Mouse (Mus musculus) hindbrain, embryonic 12.5 days (tissue): ENCODE data around the gene Sik3. TPM values are rescaled to one million over a fixed set of nuclear protein-coding genes. Genes with fewer than 3 reads are reported as not detected.
"Not testable (repeated sequence)": the region's sequence is repeated elsewhere in the genome, so short reads cannot be mapped to it uniquely, and the experiment has no call there.

Experiments
- ATAC-seq: fragments of 200-750 bp; cut with Nextera tagmentation; 2 replicates; pipeline ENCODE4 v1.8.0; 2017; ENCODE audit warnings: moderate TSS enrichment; ENCODE audit not compliant: low FRiP score
- H3K27ac ChIP-seq: fragments of 300-500 bp; sonication (generic); 2 replicates; pipeline ENCODE4 v1.5.1; 2016; ENCODE audit warnings: mild to moderate bottlenecking
- H3K27me3 ChIP-seq: fragments of 300-500 bp; sonication (generic); 2 replicates; pipeline ENCODE4 v1.6.1; 2016; ENCODE audit warnings: mild to moderate bottlenecking
- H3K36me3 ChIP-seq: fragments of 300-500 bp; sonication (generic); 2 replicates; pipeline ENCODE4 v1.6.1; 2016; ENCODE audit warnings: mild to moderate bottlenecking
- H3K4me1 ChIP-seq: fragments of 300-500 bp; sonication (generic); 2 replicates; pipeline ENCODE4 v1.6.1; 2016
- H3K4me2 ChIP-seq: fragments of 300-500 bp; sonication (generic); replicated peaks from 2 replicates; pipeline ENCODE4 v1.6.1; 2016; ENCODE audit warnings: mild to moderate bottlenecking
- H3K4me3 ChIP-seq: fragments of 300-500 bp; sonication (generic); 2 replicates; pipeline ENCODE4 v1.5.1; 2016; ENCODE audit warnings: mild to moderate bottlenecking
- H3K9ac ChIP-seq: fragments of 300-500 bp; sonication (generic); 2 replicates; pipeline ENCODE4 v1.6.1; 2016; ENCODE audit warnings: mild to moderate bottlenecking, moderate library complexity
- H3K9me3 ChIP-seq: fragments of 300-500 bp; sonication (generic); replicated peaks from 2 replicates; pipeline ENCODE4 v1.6.1; 2016; ENCODE audit warnings: mild to moderate bottlenecking
- WGBS: fragments of 180-500 bp; shearing (Covaris S2); methylation state at CpG from one replicate; pipeline ENCODE4 v1.1.7; 2016; 5-methylcytosine and 5-hydroxymethylcytosine counted together
- polyA plus RNA-seq: library from polyadenylated mRNA; unstranded; fragments of >200 nt; fragmentation: Nextera tagmentation; extraction: Ambion mirVana; gene quantifications from 2 replicates; pipeline ENCODE4 v1.2.1, GENCODE M21; 2016

The Sik3 gene
- polyA plus RNA-seq, 1 experiment from 2014 or later, result 13.9 TPM

- 63% methylated on average over 7 of the region's 7 CpGs for WGBS
- no peak overlapping the region for H3K4me3 ChIP-seq
- H3K9me3 ChIP-seq, result no peaks in the 10 kb centered on the region
- H3K4me1 ChIP-seq, result peaks cover 14% of the 10 kb centered on the region
- H3K27me3 ChIP-seq, result no peaks in the 10 kb centered on the region
- H3K36me3 ChIP-seq, result no peaks in the 10 kb centered on the region
- no peak overlapping the region for H3K27ac ChIP-seq
- H3K9ac ChIP-seq, result no peak overlapping the region
- no peak for ATAC-seq
- no peak overlapping the region for H3K4me2 ChIP-seq
Measured at GRCm38 (mm10) chr9:46067691-46068090, 55.1 kb downstream of the Sik3 start.

DNA sequence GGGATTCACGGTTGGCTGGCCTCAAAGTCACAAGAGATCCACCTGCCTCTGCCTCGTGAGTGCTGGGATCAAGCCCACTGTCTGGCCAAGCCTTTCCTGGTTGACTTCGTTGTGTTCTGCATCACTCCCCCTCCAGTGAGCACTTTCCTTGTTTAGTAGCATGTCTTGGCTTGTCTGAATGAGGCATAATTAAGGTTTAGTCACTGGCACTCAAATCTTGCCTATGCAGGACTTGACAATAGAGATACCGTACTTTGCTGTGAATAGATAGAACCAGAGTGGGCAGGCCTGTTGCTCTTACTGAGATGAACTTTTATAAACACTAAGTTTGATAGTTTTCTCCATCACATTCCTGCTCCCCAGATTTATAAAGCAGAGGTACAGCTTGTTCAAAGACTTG lies 56.4 kb downstream of the Sik3 start:
- no peaks in the 10 kb centered on the region for H3K36me3 ChIP-seq
- WGBS, result 81% methylated on average over 4 of the region's 4 CpGs

DNA sequence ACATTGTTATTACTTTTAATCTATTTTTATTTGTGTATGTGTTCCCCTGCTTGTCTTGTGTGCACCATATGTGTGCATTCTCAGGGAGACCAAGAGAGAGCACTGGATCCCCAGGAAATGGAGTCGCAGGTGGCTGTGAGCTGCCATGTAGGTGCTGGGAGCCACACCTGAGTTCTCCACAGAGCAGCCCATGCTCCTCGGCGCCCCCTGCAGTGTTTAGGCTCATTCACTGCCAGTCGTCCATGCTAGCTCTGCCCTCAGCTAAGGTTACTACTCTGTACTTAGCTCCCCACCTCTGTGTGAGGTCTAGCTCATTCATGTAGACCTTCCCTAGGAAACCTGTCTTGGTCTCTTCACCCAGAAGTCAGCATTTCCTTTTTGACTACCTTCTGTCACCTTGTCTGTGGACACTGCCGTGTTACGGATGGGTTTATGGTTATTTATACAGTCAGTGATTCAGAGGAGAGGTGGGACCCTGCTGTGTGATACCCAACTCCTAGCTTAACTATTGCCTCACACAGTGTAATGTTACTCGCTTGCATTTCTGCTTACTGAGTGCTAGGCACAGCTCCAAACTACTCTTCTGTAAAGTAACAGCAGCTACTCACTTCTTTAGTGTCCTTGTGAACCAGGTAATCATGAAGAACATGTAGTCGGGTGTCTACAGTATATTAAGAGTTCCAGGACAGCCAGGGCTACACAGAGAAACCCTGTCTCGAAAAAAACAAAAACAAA lies 59.6 kb downstream of the Sik3 start:
- Histone ChIP-seq H3K27ac (no peak overlapping the region), H3K4me2 (no peak overlapping the region), H3K9ac (no peak overlapping the region), H3K4me1 (peaks cover 9% of the 10 kb centered on the region), H3K36me3 (no peaks in the 10 kb centered on the region), H3K9me3 (no peaks in the 10 kb centered on the region), H3K27me3 (no peaks in the 10 kb centered on the region), H3K4me3 (no peak overlapping the region)
- WGBS, result 70% methylated on average over 9 of the region's 9 CpGs
- no peak for ATAC-seq

More for the DNA sequence above, 56.4 kb downstream of the Sik3 start:
- H3K27me3 ChIP-seq, result no peaks in the 10 kb centered on the region
- H3K4me2 ChIP-seq, result no peak overlapping the region
- no peak for ATAC-seq
- no peak overlapping the region for H3K27ac ChIP-seq
- no peak overlapping the region for H3K4me3 ChIP-seq
- H3K9ac ChIP-seq, result no peak overlapping the region
- peaks cover 14% of the 10 kb centered on the region for H3K4me1 ChIP-seq
- H3K9me3 ChIP-seq, result no peaks in the 10 kb centered on the region

DNA sequence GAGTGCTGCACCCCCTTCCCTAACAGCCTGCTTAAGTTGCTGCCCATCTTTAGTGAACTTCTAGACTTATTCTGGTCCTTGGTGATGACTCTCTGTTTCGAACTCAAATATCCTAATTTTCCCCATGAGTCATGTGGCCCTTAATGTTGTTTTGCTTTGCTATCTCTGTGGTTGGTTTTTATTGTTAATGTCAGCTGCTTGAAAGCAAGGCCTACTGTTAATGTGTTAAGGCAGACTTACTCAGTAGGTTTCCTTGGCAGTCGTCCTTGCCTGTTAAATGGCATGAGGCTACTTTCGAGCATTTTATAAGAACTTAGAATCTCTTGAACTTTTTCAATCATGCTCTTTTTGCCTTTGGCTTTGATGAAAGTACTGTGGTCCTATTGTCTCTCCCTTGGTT lies 60.8 kb downstream of the Sik3 start:
- Histone ChIP-seq H3K27ac (no peak overlapping the region), H3K9ac (no peak overlapping the region), H3K36me3 (no peaks in the 10 kb centered on the region), H3K4me3 (no peak overlapping the region), H3K9me3 (no peaks in the 10 kb centered on the region), H3K4me1 (0 out of 2 replicates have a peak, but pooled peaks cover 3% of the 10 kb centered on the region), H3K4me2 (no peak overlapping the region), H3K27me3 (no peaks in the 10 kb centered on the region)
- WGBS, result 88% methylated on average over 3 of the region's 3 CpGs
- ATAC-seq, result no peak

DNA sequence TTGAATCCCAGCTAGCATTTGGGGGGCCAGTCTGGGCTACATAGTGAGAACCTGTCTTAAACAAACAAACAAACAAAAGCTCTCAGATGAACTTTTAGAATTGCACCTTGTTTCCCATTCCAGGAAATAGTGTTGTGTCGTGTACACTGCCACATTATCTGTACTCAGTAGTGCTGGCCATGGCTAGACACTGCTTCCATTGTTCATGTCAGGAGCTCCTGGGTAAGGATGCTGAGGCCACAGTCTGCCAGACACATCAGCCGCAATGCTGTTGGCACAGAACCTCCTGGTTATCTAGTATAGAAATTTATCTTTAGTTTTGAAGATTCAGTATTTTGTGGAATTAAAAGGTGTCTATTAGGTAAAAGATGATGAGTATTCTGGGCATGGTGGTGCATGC lies 63.0 kb downstream of the Sik3 start:
- Histone ChIP-seq H3K36me3 (no peaks in the 10 kb centered on the region), H3K4me3 (no peak overlapping the region), H3K9ac (no peak overlapping the region), H3K4me1 (0 out of 2 replicates have a peak, but pooled peaks cover 2% of the 10 kb centered on the region), H3K9me3 (no peaks in the 10 kb centered on the region), H3K27ac (no peak overlapping the region), H3K4me2 (no peak overlapping the region), H3K27me3 (no peaks in the 10 kb centered on the region)
- ATAC-seq, result no peak
- 71% methylated on average over 2 of the region's 2 CpGs for WGBS

DNA sequence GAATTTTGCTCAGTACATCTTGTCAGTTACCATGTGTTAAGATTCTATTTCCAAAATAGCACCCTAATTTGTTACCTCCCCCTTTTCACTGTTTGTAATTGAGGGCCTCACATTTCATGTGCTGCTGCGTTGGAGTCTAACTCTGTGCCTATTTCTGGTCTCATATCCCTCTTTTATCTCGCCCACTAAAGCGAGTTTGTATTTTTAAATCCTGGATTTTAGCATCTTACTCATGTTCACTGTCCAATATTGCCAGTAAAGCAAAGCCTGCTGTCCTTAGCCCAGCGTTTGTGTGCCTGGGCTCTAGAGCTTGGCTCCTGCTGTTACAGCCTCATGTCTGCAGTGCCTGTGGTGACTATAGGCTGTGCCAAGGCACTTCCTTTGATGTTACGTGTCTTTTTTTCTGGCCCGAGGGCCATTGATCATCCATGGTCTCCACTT lies 69.8 kb downstream of the Sik3 start:
- H3K9ac ChIP-seq, result no peak overlapping the region
- peaks cover 18% of the 10 kb centered on the region for H3K4me1 ChIP-seq
- ATAC-seq, result no peak
- H3K27ac ChIP-seq, result no peak overlapping the region
- H3K4me2 ChIP-seq, result no peak overlapping the region
- 75% methylated on average over 6 of the region's 6 CpGs for WGBS
- H3K9me3 ChIP-seq, result no peaks in the 10 kb centered on the region
- no peaks in the 10 kb centered on the region for H3K36me3 ChIP-seq
- no peaks in the 10 kb centered on the region for H3K27me3 ChIP-seq
- H3K4me3 ChIP-seq, result no peak overlapping the region

DNA sequence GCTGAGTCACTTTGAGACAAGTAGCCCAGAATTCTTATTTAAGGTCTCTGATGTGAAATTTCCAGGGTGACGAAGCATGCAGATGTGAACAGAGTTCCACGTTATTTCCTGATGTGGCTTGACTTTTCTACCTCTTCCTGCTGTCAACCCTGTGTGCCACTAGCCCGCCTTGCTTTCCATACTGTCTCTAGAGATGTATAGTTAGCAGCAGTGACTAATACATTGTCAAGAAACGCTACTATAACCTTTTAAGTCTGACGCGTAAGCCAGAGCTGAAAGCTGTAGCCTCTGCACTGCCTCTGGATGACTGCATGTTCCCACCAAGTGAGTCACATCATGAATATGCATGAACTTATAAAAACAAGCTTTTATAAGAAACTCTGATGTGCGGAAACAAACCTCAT lies 70.9 kb downstream of the Sik3 start:
- Histone ChIP-seq H3K4me3 (no peak overlapping the region), H3K4me2 (no peak overlapping the region), H3K27me3 (no peaks in the 10 kb centered on the region), H3K27ac (no peak overlapping the region), H3K9me3 (no peaks in the 10 kb centered on the region), H3K4me1 (peaks cover 21% of the 10 kb centered on the region), H3K36me3 (no peaks in the 10 kb centered on the region), H3K9ac (no peak overlapping the region)
- ATAC-seq, result no peak
- WGBS, result 77% methylated on average over 7 of the region's 7 CpGs

DNA sequence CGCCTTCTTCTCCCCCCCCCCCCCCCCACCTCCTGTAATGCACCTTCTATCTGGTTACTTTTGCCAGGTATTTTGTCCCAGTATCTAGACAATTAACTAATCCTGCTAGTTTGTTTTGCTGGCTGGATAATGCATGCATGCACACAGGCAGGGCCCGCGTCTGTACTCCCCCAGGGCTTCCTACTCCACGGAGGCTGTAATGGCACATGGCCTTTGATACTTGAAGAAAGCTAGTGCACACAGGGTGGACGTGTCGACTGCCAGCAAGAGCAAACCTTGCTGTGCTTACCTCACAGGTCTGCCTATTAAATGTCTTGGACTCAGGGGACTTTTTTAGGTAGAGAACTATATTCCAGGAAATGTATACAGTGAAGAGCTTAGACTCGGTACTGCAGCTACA lies 73.3 kb downstream of the Sik3 start:
- ATAC-seq, result no peak
- Histone ChIP-seq H3K4me1 (peaks cover 21% of the 10 kb centered on the region), H3K4me3 (no peak overlapping the region), H3K9ac (no peak overlapping the region), H3K27ac (no peak overlapping the region), H3K9me3 (no peaks in the 10 kb centered on the region), H3K36me3 (no peaks in the 10 kb centered on the region), H3K27me3 (no peaks in the 10 kb centered on the region), H3K4me2 (no peak overlapping the region)
- WGBS, result 79% methylated on average over 6 of the region's 7 CpGs

DNA sequence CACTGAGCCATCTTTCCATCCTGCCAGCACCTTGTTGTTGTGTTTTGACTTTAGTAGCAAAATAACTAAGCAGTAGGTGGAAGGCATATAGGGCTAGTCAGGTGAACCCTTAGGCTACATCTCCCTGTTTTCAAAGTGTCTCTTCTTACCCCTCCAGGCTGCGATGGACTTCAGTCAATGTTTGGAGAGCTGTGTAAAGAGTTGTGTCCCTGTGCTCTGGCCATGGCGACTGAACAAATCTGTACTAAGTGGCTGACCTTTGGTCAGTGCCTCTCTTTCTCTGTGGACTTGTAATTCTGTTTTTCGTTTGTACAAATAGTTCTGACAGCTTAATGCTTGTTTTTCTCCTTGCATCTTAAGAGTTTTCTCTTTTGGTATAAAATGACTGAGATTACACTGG lies 74.2 kb downstream of the Sik3 start:
- no peak for ATAC-seq
- no peak overlapping the region for H3K9ac ChIP-seq
- no peak overlapping the region for H3K27ac ChIP-seq
- no peak overlapping the region for H3K4me3 ChIP-seq
- H3K4me1 ChIP-seq, result peaks cover 21% of the 10 kb centered on the region
- H3K4me2 ChIP-seq, result no peak overlapping the region
- H3K9me3 ChIP-seq, result no peaks in the 10 kb centered on the region
- H3K27me3 ChIP-seq, result no peaks in the 10 kb centered on the region
- H3K36me3 ChIP-seq, result no peaks in the 10 kb centered on the region
- WGBS, result 86% methylated on average over 3 of the region's 3 CpGs

GRCm38 (mm10) chr9:46087461-46087860 lies 74.8 kb downstream of the Sik3 start:
- Histone ChIP-seq H3K36me3 (no peaks in the 10 kb centered on the region), H3K4me3 (no peak overlapping the region), H3K27me3 (no peaks in the 10 kb centered on the region), H3K9ac (no peak overlapping the region), H3K4me1 (peaks cover 19% of the 10 kb centered on the region), H3K4me2 (no peak overlapping the region), H3K9me3 (no peaks in the 10 kb centered on the region), H3K27ac (no peak overlapping the region)
- WGBS, result 91% methylated on average over 5 of the region's 5 CpGs
- ATAC-seq, result no peak

DNA sequence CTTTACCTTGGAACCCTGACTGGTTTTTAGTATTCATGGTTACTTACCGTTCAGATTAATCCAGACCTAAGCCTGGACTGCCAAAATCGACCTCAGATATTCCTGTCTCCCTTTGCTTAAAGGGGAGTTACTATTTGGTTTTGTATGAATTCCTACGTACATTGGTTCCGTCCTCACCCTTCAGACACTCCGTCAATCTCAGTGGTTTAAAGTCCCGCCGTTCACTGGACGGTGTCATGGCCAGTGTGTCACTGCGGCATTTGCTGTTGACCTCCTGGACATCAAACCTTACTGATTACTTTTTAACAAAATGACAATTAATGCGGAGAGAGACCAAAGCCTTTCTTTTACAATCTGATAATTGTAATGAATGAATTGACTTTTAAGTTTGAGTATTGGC lies 76.1 kb downstream of the Sik3 start:
- Histone ChIP-seq H3K9ac (no peak overlapping the region), H3K9me3 (no peaks in the 10 kb centered on the region), H3K4me1 (peaks cover 7% of the 10 kb centered on the region), H3K4me3 (no peak overlapping the region), H3K27me3 (no peaks in the 10 kb centered on the region), H3K27ac (no peak overlapping the region), H3K4me2 (no peak overlapping the region), H3K36me3 (no peaks in the 10 kb centered on the region)
- ATAC-seq, result no peak
- WGBS, result 85% methylated on average over 10 of the region's 10 CpGs

GRCm38 (mm10) chr9:46090066-46090465 lies 77.4 kb downstream of the Sik3 start:
- WGBS, result 52% methylated on average over 4 of the region's 4 CpGs
- no peaks in the 10 kb centered on the region for H3K9me3 ChIP-seq
- no peak overlapping the region for H3K4me3 ChIP-seq
- no peak overlapping the region for H3K27ac ChIP-seq
- no peak overlapping the region for H3K9ac ChIP-seq
- no peaks in the 10 kb centered on the region for H3K27me3 ChIP-seq
- peaks cover 6% of the 10 kb centered on the region for H3K4me1 ChIP-seq
- ATAC-seq, result no peak
- no peak overlapping the region for H3K4me2 ChIP-seq
- H3K36me3 ChIP-seq, result no peaks in the 10 kb centered on the region

GRCm38 (mm10) chr9:46091157-46091556 lies 78.5 kb downstream of the Sik3 start:
- H3K9ac ChIP-seq, result not testable (repeated sequence)

More at GRCm38 (mm10) chr9:46091157-46091556, 78.5 kb downstream of the Sik3 start:
- not testable (repeated sequence) for H3K4me2 ChIP-seq, H3K27ac ChIP-seq, H3K36me3 ChIP-seq, H3K4me1 ChIP-seq, H3K4me3 ChIP-seq, H3K27me3 ChIP-seq, H3K9me3 ChIP-seq, ATAC-seq
- 55% methylated on average over 1 of the region's 1 CpGs for WGBS
